Mouse (Mus musculus) forebrain, embryonic 15.5 days (tissue): Measurements from ENCODE around the gene Serpinb1b. TPM values are rescaled to one million over a fixed set of nuclear protein-coding genes. Genes with fewer than 3 reads are reported as not detected.

Source experiments
- ATAC-seq: fragments of 200-750 bp; cut with Nextera tagmentation; replicated peaks from 2 replicates; pipeline ENCODE4 v1.8.0; 2017; ENCODE audit warnings: mild to moderate bottlenecking, moderate TSS enrichment, moderate library complexity
- H3K27ac ChIP-seq: fragments of 300-500 bp; sonication (generic); replicated peaks from 2 replicates; pipeline ENCODE4 v1.5.1; 2015; ENCODE audit warnings: mild to moderate bottlenecking, inconsistent platforms
- H3K27me3 ChIP-seq: fragments of 300-500 bp; sonication (generic); 2 replicates; pipeline ENCODE4 v1.6.1; 2015; ENCODE audit warnings: inconsistent platforms
- H3K36me3 ChIP-seq: fragments of 300-500 bp; sonication (generic); 2 replicates; pipeline ENCODE4 v1.6.1; 2015; ENCODE audit warnings: mild to moderate bottlenecking, inconsistent platforms
- H3K4me1 ChIP-seq: fragments of 300-500 bp; sonication (generic); 2 replicates; pipeline ENCODE4 v1.6.1; 2015; ENCODE audit warnings: inconsistent platforms
- H3K4me2 ChIP-seq: fragments of 300-500 bp; sonication (generic); replicated peaks from 2 replicates; pipeline ENCODE4 v1.6.1; 2015; ENCODE audit warnings: mild to moderate bottlenecking, inconsistent platforms
- H3K4me3 ChIP-seq: fragments of 300-500 bp; sonication (generic); 2 replicates; pipeline ENCODE4 v1.5.1; 2015; ENCODE audit warnings: mild to moderate bottlenecking, inconsistent platforms
- H3K9ac ChIP-seq: fragments of 300-500 bp; sonication (generic); replicated peaks from 2 replicates; pipeline ENCODE4 v1.6.1; 2015; ENCODE audit warnings: mild to moderate bottlenecking, inconsistent platforms
- H3K9me3 ChIP-seq: fragments of 300-500 bp; sonication (generic); 2 replicates; pipeline ENCODE4 v1.6.1; 2016; ENCODE audit warnings: inconsistent platforms
- WGBS: fragments of 180-500 bp; shearing (Covaris S2); methylation state at CpG from one replicate; pipeline ENCODE4 v1.1.7; 2015; ENCODE audit warnings: mixed read lengths; 5-methylcytosine and 5-hydroxymethylcytosine counted together
- polyA plus RNA-seq: library from polyadenylated mRNA; unstranded; fragments of >200 nt; fragmentation: Nextera tagmentation; extraction: Ambion mirVana; gene quantifications from 2 replicates; pipeline ENCODE4 v1.2.1, GENCODE M21; 2015

Gene Serpinb1b
- polyA plus RNA-seq, 1 experiment from 2014 or later, result 4.9 TPM

- no peak for ATAC-seq
- Histone ChIP-seq H3K4me2 (no peak overlapping the region), H3K36me3 (no peaks in the 10 kb centered on the region), H3K9me3 (peaks cover 3% of the 10 kb centered on the region; the same call in 1 of the 2 replicates), H3K27me3 (no peaks in the 10 kb centered on the region), H3K9ac (no peak overlapping the region), H3K27ac (no peak overlapping the region), H3K4me3 (no peak overlapping the region), H3K4me1 (no peaks in the 10 kb centered on the region)
- WGBS, result 77% methylated on average over 3 of the region's 3 CpGs
Observed at GRCm38 (mm10) chr13:33113054-33113453, 34.7 kb downstream of the Serpinb1b start.

GRCm38 (mm10) chr13:33137717-33138116 is 59.3 kb downstream of the Serpinb1b start:
- Histone ChIP-seq H3K4me1 (no peaks in the 10 kb centered on the region), H3K4me2 (no peak overlapping the region), H3K27me3 (no peaks in the 10 kb centered on the region), H3K9me3 (no peaks in the 10 kb centered on the region), H3K9ac (no peak overlapping the region), H3K36me3 (no peaks in the 10 kb centered on the region), H3K27ac (no peak overlapping the region), H3K4me3 (no peak overlapping the region)
- 90% methylated on average over 2 of the region's 2 CpGs for WGBS
- no peak for ATAC-seq

GRCm38 (mm10) chr13:33141435-33141834 is 63.1 kb downstream of the Serpinb1b start:
- H3K36me3 ChIP-seq, result no peaks in the 10 kb centered on the region
- H3K27me3 ChIP-seq, result no peaks in the 10 kb centered on the region
- H3K9ac ChIP-seq, result no peak overlapping the region
- ATAC-seq, result no peak
- H3K27ac ChIP-seq, result no peak overlapping the region
- no peak overlapping the region for H3K4me2 ChIP-seq
- no peaks in the 10 kb centered on the region for H3K9me3 ChIP-seq
- no peak overlapping the region for H3K4me3 ChIP-seq
- WGBS, result 76% methylated on average over 3 of the region's 3 CpGs
- H3K4me1 ChIP-seq, result no peaks in the 10 kb centered on the region

Other genes with a start within 250 kb of the Serpinb1b start
- 0.67 and 1.6 TPM in 2 replicates for gene Serpinb1a, start 227.4 kb upstream of the Serpinb1b start, polyA plus RNA-seq
- gene Serpinb1c, start 180.4 kb upstream of the Serpinb1b start, polyA plus RNA-seq, result not detected in 2 replicates
- gene Serpinb6b, start 113.4 kb upstream of the Serpinb1b start, polyA plus RNA-seq, result 1.1 and 1.6 TPM in 2 replicates
- 0.98 and 1.5 TPM in 2 replicates for gene Serpinb9, start 75.3 kb upstream of the Serpinb1b start, polyA plus RNA-seq
- 0.28 and 0.34 TPM in 2 replicates for gene Serpinb9b, start 51.2 kb upstream of the Serpinb1b start, polyA plus RNA-seq
- gene Serpinb9c, start 81.2 kb downstream of the Serpinb1b start, polyA plus RNA-seq, result not detected in 2 replicates
- gene Serpinb9d, start 114.4 kb downstream of the Serpinb1b start, polyA plus RNA-seq, result not detected in 2 replicates
- not detected in 2 replicates for gene Serpinb9e, start 171.0 kb downstream of the Serpinb1b start, polyA plus RNA-seq
- not detected in 2 replicates for gene Serpinb9f, start 245.5 kb downstream of the Serpinb1b start, polyA plus RNA-seq